Mouse (Mus musculus): ENCODE measurements around the gene Lect2.

The Lect2 gene

GRCm38 (mm10) chr13:56548401-56548800, at the start of gene Lect2:
TSS of gene Lect2 (minus strand) at chr13:56548502.
- DNase-seq (ENCODE audit: low spot score in 2 of 2): no peak

- no peak for DNase-seq (ENCODE audit: low spot score in 2 of 2)
Observed at GRCm38 (mm10) chr13:56597296-56597695, 49.0 kb upstream of the Lect2 start.

DNA sequence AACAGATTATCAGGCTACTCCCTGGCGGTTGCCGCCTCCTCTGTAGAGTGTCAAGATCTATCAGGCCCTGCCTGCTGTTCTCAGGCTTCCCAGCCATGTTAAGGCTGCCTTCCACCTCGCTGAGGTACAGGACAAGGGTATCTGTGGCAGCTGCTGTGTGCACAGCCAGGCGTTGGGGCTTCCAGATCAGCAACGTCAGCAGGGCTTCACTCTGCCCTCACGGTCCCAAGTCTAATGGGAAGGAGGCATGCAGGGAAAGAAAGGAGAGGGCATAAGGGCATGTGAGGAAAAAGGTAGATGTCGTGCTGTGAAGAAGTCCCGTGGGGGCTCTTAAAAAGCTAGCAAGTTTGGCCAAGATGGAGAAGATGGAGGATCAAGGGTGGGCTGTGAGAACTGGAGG, 46.9 kb upstream of the Lect2 start:
- DNase-seq (ENCODE audit: low spot score in 2 of 2): no peak

DNA sequence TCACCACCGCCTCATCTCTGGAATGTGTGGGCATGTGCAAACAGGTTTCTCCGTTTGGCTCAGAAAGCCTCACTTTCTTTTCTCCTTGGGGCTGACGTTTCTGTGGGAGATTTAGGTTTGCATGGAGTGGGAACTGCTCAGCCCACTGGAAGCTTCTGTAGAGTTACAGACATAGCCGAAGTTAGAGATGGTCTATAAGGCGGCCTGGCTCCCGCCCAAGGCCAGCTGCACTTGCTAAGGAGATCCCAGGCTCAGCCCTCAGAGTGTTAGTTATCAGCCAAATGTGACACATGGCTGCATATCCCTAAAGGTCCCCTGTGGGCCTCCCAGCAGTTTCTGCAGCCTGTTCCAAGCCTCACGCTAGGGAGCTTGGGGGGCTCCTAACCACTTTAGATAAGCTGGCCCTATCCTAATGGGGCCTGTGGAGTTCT, 45.7 kb upstream of the Lect2 start:
- peak; percentile 54 to 67 for DNase-seq (ENCODE audit: low spot score in 2 of 2)

DNA sequence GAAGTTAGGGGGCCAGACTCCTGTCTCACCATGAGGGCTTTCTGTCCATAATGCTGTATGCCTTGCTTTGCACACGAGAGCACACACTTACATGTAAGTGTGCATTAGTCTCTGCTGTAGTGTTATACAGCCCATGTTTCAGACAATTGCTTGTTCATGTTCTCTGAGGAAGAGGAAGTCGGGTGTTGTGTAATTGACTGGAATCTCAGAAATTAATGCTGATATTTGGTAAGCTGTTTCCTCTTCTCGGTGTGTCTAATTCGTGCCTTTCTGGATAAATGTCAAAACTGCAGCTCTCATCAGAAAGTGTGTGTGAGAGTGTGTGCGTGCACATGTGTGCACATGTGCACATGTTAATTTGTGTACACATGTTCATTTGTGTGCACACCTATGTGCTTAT, 44.9 kb upstream of the Lect2 start:
- DNase-seq (ENCODE audit: low spot score in 2 of 2): no peak

- no peak for DNase-seq (ENCODE audit: low spot score in 2 of 2)
Observed at GRCm38 (mm10) chr13:56591939-56592338, 43.6 kb upstream of the Lect2 start.

GRCm38 (mm10) chr13:56591191-56591590, 42.9 kb upstream of the Lect2 start:
- DNase-seq (ENCODE audit: low spot score in 2 of 2): no peak

DNA sequence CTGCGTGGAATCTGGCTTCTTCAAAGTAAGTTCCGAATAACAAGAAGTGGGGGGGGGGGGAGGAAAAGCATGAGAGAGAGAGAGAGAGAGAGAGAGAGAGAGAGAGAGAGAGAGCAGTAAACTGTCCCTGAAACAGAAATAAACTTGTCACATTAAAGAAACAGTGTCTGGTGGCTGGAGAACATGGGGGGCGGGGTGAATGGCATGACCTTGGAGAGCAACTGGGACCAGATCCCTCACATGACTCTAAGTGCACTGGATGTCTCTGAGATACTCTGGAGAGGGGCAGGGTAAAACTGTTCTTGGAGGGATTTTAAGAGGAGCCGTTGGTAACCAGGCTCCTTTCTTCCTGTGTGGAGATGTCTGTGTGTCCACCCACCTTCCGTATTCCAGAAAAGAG, 41.9 kb upstream of the Lect2 start:
- no peak for DNase-seq (ENCODE audit: low spot score in 2 of 2)

DNA sequence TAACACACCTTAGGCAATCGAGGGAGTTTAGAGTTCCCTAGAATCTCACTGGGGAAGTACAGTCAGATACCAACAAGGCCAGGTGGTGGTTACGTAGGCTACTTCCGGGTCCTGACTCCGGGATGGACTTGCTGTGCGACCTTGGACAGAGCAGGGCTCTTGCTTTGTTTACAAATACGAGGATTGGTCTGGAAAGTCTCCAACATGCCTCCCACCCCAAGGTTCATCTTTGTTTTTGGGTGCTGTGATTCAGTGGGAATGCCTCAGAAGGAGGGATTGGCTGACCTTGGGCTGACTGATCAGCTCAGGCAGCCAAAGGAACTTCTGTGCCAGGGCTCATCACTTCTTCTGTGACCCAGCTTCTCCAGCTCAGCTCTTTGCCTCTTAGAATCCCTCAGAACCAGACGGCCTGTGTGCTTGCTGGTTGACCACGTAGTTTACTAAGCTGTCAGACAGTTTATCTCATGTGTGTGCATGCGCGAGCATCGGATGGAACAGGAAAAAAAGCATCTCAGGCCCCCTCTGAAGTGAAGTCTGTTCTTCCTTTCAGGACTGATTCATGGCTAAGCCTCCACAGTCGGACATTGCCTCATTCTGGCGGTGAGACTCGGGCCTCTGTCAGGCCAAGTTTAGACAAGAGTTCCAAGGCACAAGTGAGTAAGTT, 40.3 kb upstream of the Lect2 start:
- DNase-seq (ENCODE audit: low spot score in 2 of 2): no peak

- DNase-seq (ENCODE audit: low spot score in 2 of 2): no peak
Observed at GRCm38 (mm10) chr13:56586046-56586445, 37.7 kb upstream of the Lect2 start.

DNA sequence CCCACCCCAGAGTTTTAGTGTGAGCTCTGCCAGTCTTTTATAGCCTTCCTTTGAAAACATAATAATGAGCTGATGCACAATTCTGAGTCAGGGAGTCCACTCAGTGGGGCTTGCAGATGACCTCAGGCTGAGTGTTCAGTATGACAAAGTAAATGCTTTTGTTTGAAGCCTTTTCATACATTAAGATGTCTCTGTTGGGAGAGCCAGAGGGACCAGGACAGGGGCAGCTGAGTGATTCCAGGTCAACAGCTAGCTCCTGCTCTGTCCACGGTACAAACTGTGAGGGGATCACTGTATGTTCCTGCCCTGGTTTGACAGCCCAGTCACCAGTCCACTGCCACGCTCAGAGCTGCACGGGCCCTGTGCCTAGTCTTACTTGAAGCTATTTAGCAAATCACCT, 34.4 kb upstream of the Lect2 start:
- no peak for DNase-seq (ENCODE audit: low spot score in 2 of 2)

DNA sequence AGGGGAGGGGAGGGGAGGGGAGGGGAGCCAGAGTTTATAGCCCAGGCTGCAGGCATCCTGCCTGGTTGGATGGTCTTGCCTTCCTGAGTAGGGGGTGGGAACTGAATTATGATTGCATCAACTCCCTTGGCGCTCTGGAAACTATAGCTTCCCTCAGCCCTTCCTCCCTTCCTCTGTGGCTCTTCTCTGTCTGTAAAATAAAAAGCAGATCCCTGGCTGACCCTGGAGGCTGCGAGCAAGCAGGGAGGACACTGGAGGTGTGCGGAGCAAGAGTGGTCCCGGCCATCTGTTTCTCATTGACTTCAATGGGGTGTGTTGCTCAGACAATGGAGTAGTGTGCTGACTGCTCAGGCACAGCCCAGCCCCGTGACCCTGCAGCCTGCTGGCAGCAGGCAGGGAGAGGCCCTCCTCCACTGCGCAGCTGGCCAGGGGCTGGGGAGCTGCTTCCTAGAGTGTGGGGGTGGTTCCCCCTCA, 33.7 kb upstream of the Lect2 start:
- DNase-seq (ENCODE audit: low spot score in 2 of 2): no peak

GRCm38 (mm10) chr13:56581512-56581911, 33.2 kb upstream of the Lect2 start:
- no peak for DNase-seq (ENCODE audit: low spot score in 2 of 2)

- DNase-seq (ENCODE audit: low spot score in 2 of 2): no peak
Observed at GRCm38 (mm10) chr13:56580450-56580849, 32.1 kb upstream of the Lect2 start.

- no peak for DNase-seq (ENCODE audit: low spot score in 2 of 2)
Observed at GRCm38 (mm10) chr13:56578097-56578496, 29.8 kb upstream of the Lect2 start.

- DNase-seq (ENCODE audit: low spot score in 2 of 2): peak; percentile 50 to 75
Observed at GRCm38 (mm10) chr13:56575701-56576321, 27.5 kb upstream of the Lect2 start.

- no peak for DNase-seq (ENCODE audit: low spot score in 2 of 2)
Observed at GRCm38 (mm10) chr13:56575074-56575473, 26.8 kb upstream of the Lect2 start.

GRCm38 (mm10) chr13:56571645-56572044, 23.3 kb upstream of the Lect2 start:
- DNase-seq (ENCODE audit: low spot score in 2 of 2): no peak

- no peak for DNase-seq (ENCODE audit: low spot score in 2 of 2)
Observed at GRCm38 (mm10) chr13:56566336-56566735, 18.0 kb upstream of the Lect2 start.

- no peak for DNase-seq (ENCODE audit: low spot score in 2 of 2)
Observed at GRCm38 (mm10) chr13:56563075-56563474, 14.8 kb upstream of the Lect2 start.

DNA sequence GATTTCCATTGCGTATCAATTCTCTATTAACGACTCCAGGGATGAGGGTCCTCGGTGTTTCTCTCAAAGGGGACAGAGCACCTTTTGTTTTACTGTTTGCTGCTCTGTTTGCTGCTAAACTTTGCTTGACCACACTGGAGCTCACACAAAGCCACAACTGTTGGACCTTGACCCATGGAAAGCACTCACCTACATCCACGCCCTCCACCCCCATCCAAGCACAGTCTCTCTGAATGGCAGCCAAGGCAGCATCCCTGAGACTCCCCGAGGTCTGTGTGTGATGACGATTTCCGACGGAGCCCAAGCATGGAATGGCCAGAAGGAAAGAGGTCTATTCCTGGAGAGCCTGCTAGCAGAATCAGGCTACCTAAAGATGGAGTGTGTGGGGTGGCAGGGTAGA, 12.8 kb upstream of the Lect2 start:
- no peak for DNase-seq (ENCODE audit: low spot score in 2 of 2)

DNA sequence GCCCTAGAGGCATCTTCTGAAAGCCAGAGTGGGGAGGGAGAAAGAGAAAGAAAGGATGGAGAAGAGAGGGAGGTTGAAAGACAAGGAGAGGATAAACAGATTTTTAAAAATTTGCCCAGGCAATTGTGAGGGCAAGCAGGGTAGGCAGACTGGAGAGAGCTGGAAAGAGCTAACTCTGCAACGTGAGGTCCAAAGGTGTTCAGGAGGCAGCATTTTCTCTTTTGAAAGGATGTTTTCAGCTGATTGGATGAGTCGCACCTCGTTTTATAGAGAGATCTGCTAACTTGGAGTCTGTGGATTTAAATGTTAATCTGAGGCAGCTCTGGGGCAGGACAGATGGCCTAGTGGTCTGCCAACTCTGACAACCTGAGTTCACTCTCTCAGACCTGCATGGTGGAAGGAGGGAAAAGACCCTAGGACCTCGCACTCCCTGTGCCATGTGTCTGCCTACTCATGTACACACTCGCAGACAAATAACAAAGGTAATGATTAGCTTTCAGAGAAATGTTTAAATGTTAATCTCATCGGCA, 11.6 kb upstream of the Lect2 start:
- DNase-seq (ENCODE audit: low spot score in 2 of 2): no peak

- no peak for DNase-seq (ENCODE audit: low spot score in 2 of 2)
Observed at GRCm38 (mm10) chr13:56558811-56559210, 10.5 kb upstream of the Lect2 start.

All from frontal cortex, postnatal 36 days (tissue).